Mouse (Mus musculus) C2C12 (cell line): ENCODE results near the gene Tarbp2.

ENCODE experiments used
- CTCF ChIP-seq: IDR thresholded peaks from one replicate; pipeline ENCODE4 v1.5.1; 2011; ENCODE audit not compliant: control insufficient read depth, insufficient read depth, insufficient read length
- MAX ChIP-seq: IDR thresholded peaks from one replicate; pipeline ENCODE4 v1.6.1; 2011; ENCODE audit warnings: mild to moderate bottlenecking, control low read depth
- USF1 ChIP-seq: IDR thresholded peaks from one replicate; pipeline ENCODE4 v1.6.1; 2011; ENCODE audit warnings: low read depth, mild to moderate bottlenecking, control low read depth, moderate library complexity

DNA sequence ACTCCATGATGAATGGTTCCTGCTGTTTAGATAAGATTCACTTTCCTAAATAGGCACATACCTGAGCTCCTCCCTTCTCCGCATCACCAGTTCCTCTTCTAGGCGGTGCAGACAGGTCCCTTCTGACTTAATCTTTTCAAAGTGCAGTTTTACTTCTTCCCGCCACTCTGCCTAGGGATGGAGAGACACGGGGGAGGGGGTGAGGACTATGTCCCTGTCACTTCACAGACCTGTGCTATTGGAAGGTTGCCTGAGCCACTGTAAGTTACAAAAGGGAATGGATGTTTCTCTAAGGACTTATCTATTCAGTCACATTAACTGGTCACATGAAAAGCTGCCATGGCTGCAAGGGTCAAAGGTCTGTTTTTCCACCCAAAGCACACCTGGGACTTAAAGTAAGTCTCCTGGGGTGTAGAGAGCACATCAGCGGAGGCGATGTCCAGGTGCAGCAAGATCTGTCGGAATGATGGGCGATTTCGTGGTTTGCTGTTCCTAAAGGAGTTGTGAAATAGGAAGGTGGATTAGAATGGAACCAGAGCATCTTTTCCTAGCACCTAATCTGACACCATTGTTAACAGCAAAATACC is 15.6 kb upstream of the Tarbp2 start:
- no peak for TF ChIP-seq CTCF
- TF ChIP-seq MAX, result no peak
- TF ChIP-seq USF1, result no peak
